ENCODE assay signal across 15 mouse cellular contexts in genomic region chr3:142434127-142434785, GRCm38 (mm10). TPM values are rescaled to one million over a fixed set of nuclear protein-coding genes. Genes with fewer than 3 reads are reported as not detected.
DNase-seq lines count a peak whose midpoint lies in the region; ATAC-seq lines count a peak whose summit lies in the region.
"Had no signal": no experiment of that assay in that cellular context is flagged by ENCODE, and none has a peak within 500 bp of the region (broad histone marks: within the 10 kb centered on the region; RNA-seq: fewer than 3 reads in every experiment).

No protein-coding gene starts in this region.

- H3K9ac ChIP-seq in forebrain, embryonic 12.5 days: no peak overlapping the region
- H3K9ac ChIP-seq in hindbrain, embryonic 16.5 days (ENCODE audit: low read depth, low read length): no peak overlapping the region
- no peak overlapping the region for H3K9ac ChIP-seq in hindbrain, embryonic 14.5 days
- H3K9ac ChIP-seq in midbrain, embryonic 13.5 days (replicated peaks): no peak overlapping the region
- H3K9ac ChIP-seq: embryonic facial prominence, embryonic 12.5 days had no signal

- 56% methylated on average over 7 of the region's 7 CpGs for WGBS in forebrain, embryonic 10.5 days
- WGBS in forebrain, embryonic 12.5 days: 54% methylated on average over 7 of the region's 7 CpGs
- WGBS in hindbrain, embryonic 16.5 days: 42% methylated on average over 7 of the region's 7 CpGs
- WGBS in hindbrain, embryonic 14.5 days: 49% methylated on average over 7 of the region's 7 CpGs
- 36% methylated on average over 7 of the region's 7 CpGs for WGBS in midbrain, embryonic 13.5 days

- peak overlapping the region; percentile 63 for H3K27ac ChIP-seq in forebrain, embryonic 10.5 days
- no peak overlapping the region for H3K27ac ChIP-seq in forebrain, embryonic 12.5 days
- H3K27ac ChIP-seq in hindbrain, embryonic 16.5 days (ENCODE audit: low read depth, low read length): no peak overlapping the region
- H3K27ac ChIP-seq in hindbrain, embryonic 14.5 days: no peak overlapping the region
- H3K27ac ChIP-seq in midbrain, embryonic 13.5 days: 0 out of 2 replicates have a peak overlapping the region, but pooled peaks have one; percentile 19
- H3K27ac ChIP-seq: embryonic facial prominence, embryonic 12.5 days had no signal

- no peaks in the 10 kb centered on the region for H3K27me3 ChIP-seq in forebrain, embryonic 10.5 days (ENCODE audit: poor library complexity, severe bottlenecking)
- H3K27me3 ChIP-seq in forebrain, embryonic 12.5 days: no peaks in the 10 kb centered on the region
- H3K27me3 ChIP-seq in hindbrain, embryonic 16.5 days (replicated peaks; ENCODE audit: control insufficient read depth, insufficient read depth, low read length): no peaks in the 10 kb centered on the region
- no peaks in the 10 kb centered on the region for H3K27me3 ChIP-seq in hindbrain, embryonic 14.5 days (ENCODE audit: control insufficient read depth, insufficient read depth, low read length)
- no peaks in the 10 kb centered on the region; the same call in 1 of the 2 replicates for H3K27me3 ChIP-seq in midbrain, embryonic 13.5 days
- H3K27me3 ChIP-seq: embryonic facial prominence, embryonic 12.5 days had no signal

- peaks cover 35% of the 10 kb centered on the region for H3K4me1 ChIP-seq in forebrain, embryonic 10.5 days
- H3K4me1 ChIP-seq in forebrain, embryonic 12.5 days: peaks cover 18% of the 10 kb centered on the region
- no peaks in the 10 kb centered on the region; the same call in 1 of the 2 replicates for H3K4me1 ChIP-seq in hindbrain, embryonic 16.5 days (ENCODE audit: control insufficient read depth, insufficient read depth, low read depth, low read length)
- H3K4me1 ChIP-seq in hindbrain, embryonic 14.5 days (replicated peaks; ENCODE audit: control insufficient read depth, insufficient read depth, low read length): 0 out of 2 replicates have a peak, but pooled peaks cover 4% of the 10 kb centered on the region
- H3K4me1 ChIP-seq in midbrain, embryonic 13.5 days (replicated peaks): peaks cover 13% of the 10 kb centered on the region

- DNase-seq in forebrain, embryonic 10.5 days (ENCODE audit: extremely low spot score, low spot score): no peak
- DNase-seq in hindbrain, embryonic 14.5 days (ENCODE audit: low spot score): no peak
- DNase-seq in embryo, embryonic 10.5 days (ENCODE audit: low spot score): peak; percentile 58
- no peak for DNase-seq in c-Kit-positive CD71-positive TER-119-positive erythroid progenitor cells, embryonic 14.5 days (ENCODE audit: low spot score)
- no peak for DNase-seq in left cerebral cortex, adult 9 months (ENCODE audit: low spot score in 2 of 2)
- DNase-seq: cerebellum, adult 9-10 months; gastrocnemius, postnatal 14 days; thymus, adult 18-20 months had no signal

- H3K9me3 ChIP-seq in forebrain, embryonic 10.5 days: no peaks in the 10 kb centered on the region
- H3K9me3 ChIP-seq in forebrain, embryonic 12.5 days: no peaks in the 10 kb centered on the region
- no peaks in the 10 kb centered on the region for H3K9me3 ChIP-seq in hindbrain, embryonic 16.5 days (ENCODE audit: control insufficient read depth, low read length)
- no peaks in the 10 kb centered on the region for H3K9me3 ChIP-seq in hindbrain, embryonic 14.5 days (ENCODE audit: control insufficient read depth, low read length)
- no peaks in the 10 kb centered on the region for H3K9me3 ChIP-seq in midbrain, embryonic 13.5 days
- H3K9me3 ChIP-seq: embryonic facial prominence, embryonic 12.5 days; megakaryocyte, embryonic 14.5 days had no signal

- no peak overlapping the region for H3K4me3 ChIP-seq in forebrain, embryonic 10.5 days
- no peak overlapping the region for H3K4me3 ChIP-seq in forebrain, embryonic 12.5 days (replicated peaks)
- H3K4me3 ChIP-seq in hindbrain, embryonic 16.5 days (ENCODE audit: low read length): no peak overlapping the region
- H3K4me3 ChIP-seq in hindbrain, embryonic 14.5 days (replicated peaks; ENCODE audit: low read length): no peak overlapping the region
- H3K4me3 ChIP-seq in midbrain, embryonic 13.5 days (replicated peaks): no peak overlapping the region
- H3K4me3 ChIP-seq: embryonic facial prominence, embryonic 12.5 days; megakaryocyte, embryonic 14.5 days had no signal

- ATAC-seq in forebrain, embryonic 12.5 days (ENCODE audit: low FRiP score): no peak
- peak; percentile 48; the same call in 1 of the 2 replicates for ATAC-seq in hindbrain, embryonic 16.5 days
- ATAC-seq in hindbrain, embryonic 14.5 days (ENCODE audit: low FRiP score): no peak
- ATAC-seq in midbrain, embryonic 13.5 days: peak; percentile 91
- ATAC-seq: forebrain, embryonic 14.5 days; inflammation-experienced regulatory T-cells, adult 6 months had no signal

- H3K4me2 ChIP-seq in forebrain, embryonic 12.5 days: no peak overlapping the region
- H3K4me2 ChIP-seq in hindbrain, embryonic 16.5 days (ENCODE audit: low read length): no peak overlapping the region
- no peak overlapping the region for H3K4me2 ChIP-seq in hindbrain, embryonic 14.5 days (replicated peaks)
- H3K4me2 ChIP-seq in midbrain, embryonic 13.5 days (replicated peaks): no peak overlapping the region
- H3K4me2 ChIP-seq: embryonic facial prominence, embryonic 12.5 days had no signal

- no peaks in the 10 kb centered on the region for H3K36me3 ChIP-seq in forebrain, embryonic 10.5 days (replicated peaks)
- no peaks in the 10 kb centered on the region for H3K36me3 ChIP-seq in forebrain, embryonic 12.5 days (replicated peaks)
- no peaks in the 10 kb centered on the region for H3K36me3 ChIP-seq in hindbrain, embryonic 16.5 days (ENCODE audit: control insufficient read depth, insufficient read depth, low read length)
- H3K36me3 ChIP-seq in hindbrain, embryonic 14.5 days (replicated peaks; ENCODE audit: control insufficient read depth, insufficient read depth): no peaks in the 10 kb centered on the region
- H3K36me3 ChIP-seq in midbrain, embryonic 13.5 days: no peaks in the 10 kb centered on the region
- H3K36me3 ChIP-seq: embryonic facial prominence, embryonic 12.5 days had no signal

RNA-seq across cellular contexts. Expression of gene Pdlim5, which starts 38.8 kb away (rescaled TPM):
- polyA plus RNA-seq in forebrain, embryonic 10.5 days (2016; fragmentation: Nextera tagmentation; extraction: Ambion mirVana): 21.8 TPM in 2 replicates
- polyA plus RNA-seq in forebrain, embryonic 12.5 days (2016; fragmentation: Nextera tagmentation; extraction: Ambion mirVana): 12.9 and 13.1 TPM in 2 replicates
- polyA plus RNA-seq in hindbrain, embryonic 16.5 days (2015; fragmentation: Nextera tagmentation; extraction: Ambion mirVana): 19.2 and 20.2 TPM in 2 replicates
- polyA plus RNA-seq in hindbrain, embryonic 14.5 days (2014; fragmentation: Nextera tagmentation; extraction: Ambion mirVana): 17.8 and 21.1 TPM in 2 replicates
- 11.6 and 12.4 TPM in 2 replicates for polyA plus RNA-seq in midbrain, embryonic 13.5 days (2015; fragmentation: Nextera tagmentation; extraction: Ambion mirVana)

RNA-seq across cellular contexts. Expression of gene Gbp5, which starts 59.5 kb away (rescaled TPM):
- polyA plus RNA-seq in forebrain, embryonic 10.5 days (2016; fragmentation: Nextera tagmentation; extraction: Ambion mirVana): not detected in 2 replicates
- 0.12 and 0.14 TPM in 2 replicates for polyA plus RNA-seq in forebrain, embryonic 12.5 days (2016; fragmentation: Nextera tagmentation; extraction: Ambion mirVana)
- 0.19 and 0.39 TPM in 2 replicates for polyA plus RNA-seq in hindbrain, embryonic 16.5 days (2015; fragmentation: Nextera tagmentation; extraction: Ambion mirVana)
- 0.23 and 0.25 TPM in 2 replicates for polyA plus RNA-seq in hindbrain, embryonic 14.5 days (2014; fragmentation: Nextera tagmentation; extraction: Ambion mirVana)
- 0.07 TPM in 1 of 2 replicates, not detected in the other for polyA plus RNA-seq in midbrain, embryonic 13.5 days (2015; fragmentation: Nextera tagmentation; extraction: Ambion mirVana)
- polyA plus RNA-seq: forebrain, embryonic 14.5 days had no signal

Comparison
In these comparisons a context has a peak if more than half of its experiments do, and no peak if none do; other contexts are left out.
1. H3K27ac ChIP-seq: peak in forebrain, embryonic 10.5 days (single experiment) and midbrain, embryonic 13.5 days (single experiment); none in forebrain, embryonic 12.5 days (single experiment), hindbrain, embryonic 16.5 days (single experiment) and hindbrain, embryonic 14.5 days (single experiment).
2. ATAC-seq: peak in hindbrain, embryonic 16.5 days (single experiment) and midbrain, embryonic 13.5 days (single experiment); none in forebrain, embryonic 12.5 days (single experiment) and hindbrain, embryonic 14.5 days (single experiment).